Mouse (Mus musculus) bone marrow, adult 2 months (tissue): ENCODE measurements around the gene Zfp207. TPM values are rescaled to one million over a fixed set of nuclear protein-coding genes. Genes with fewer than 3 reads are reported as not detected.
"Not testable (repeated sequence)": the region's sequence is repeated elsewhere in the genome, so short reads cannot be mapped to it uniquely, and the experiment has no call there.

Experiments
- H3K27ac ChIP-seq: fragments of 200-500 bp; 2 replicates; pipeline ENCODE4 v1.5.1; 2012; ENCODE audit warnings: low read depth, mild to moderate bottlenecking, control low read depth, inconsistent platforms, low read length; ENCODE audit not compliant: control insufficient read depth, poor library complexity, insufficient read depth
- H3K4me1 ChIP-seq: fragments of 200-500 bp; 2 replicates; pipeline ENCODE4 v1.6.1; 2011; ENCODE audit warnings: low read length; ENCODE audit not compliant: control insufficient read depth, insufficient read depth
- H3K4me3 ChIP-seq: fragments of 200-500 bp; replicated peaks from 2 replicates; pipeline ENCODE3; 2011; ENCODE audit warnings: mild to moderate bottlenecking, low read depth, low read length, control low read depth; ENCODE audit not compliant: control insufficient read depth
- CTCF ChIP-seq: fragments of 200-500 bp; IDR thresholded peaks from 2 replicates; pipeline ENCODE4 v1.5.1; 2011; ENCODE audit warnings: low read length, control low read depth; ENCODE audit not compliant: control insufficient read depth, insufficient read depth
- POLR2A ChIP-seq: fragments of 200-500 bp; IDR thresholded peaks from 2 replicates; pipeline ENCODE4 v1.6.1; 2011; ENCODE audit warnings: low read depth, mild to moderate bottlenecking, control low read depth, low read length, borderline replicate concordance; ENCODE audit not compliant: control insufficient read depth
- WGBS: fragments of 180-500 bp; shearing (Covaris S2); methylation state at CpG from one replicate; pipeline ENCODE4 v1.1.7; 2018; 5-methylcytosine and 5-hydroxymethylcytosine counted together
- polyA plus RNA-seq: library from polyadenylated mRNA; stranded (reverse); fragments of >200 nt; gene quantifications from 2 replicates; pipeline ENCODE4 v1.2.4, GENCODE M21; 2011; ENCODE audit warnings: low replicate concordance; ENCODE audit not compliant: missing spikeins, insufficient read depth, insufficient read length

The Zfp207 gene
- polyA plus RNA-seq, 1 experiment = 103 TPM

GRCm38 (mm10) chr11:80421421-80422047 lies 38.5 kb downstream of the Zfp207 start:
- WGBS = 66% methylated on average over 7 of the region's 7 CpGs
- Histone ChIP-seq H3K4me1 (peaks cover 2% of the 10 kb centered on the region; the same call in 1 of the 2 replicates), H3K4me3 (no peak overlapping the region), H3K27ac (no peak overlapping the region)
- TF ChIP-seq CTCF (no peak), POLR2A (no peak)

- H3K4me1 ChIP-seq = peaks cover 2% of the 10 kb centered on the region; the same call in 1 of the 2 replicates
- WGBS = 58% methylated on average over 2 of the region's 2 CpGs
- TF ChIP-seq POLR2A = no peak
- no peak for TF ChIP-seq CTCF
- H3K27ac ChIP-seq = no peak overlapping the region
- H3K4me3 ChIP-seq = no peak overlapping the region
Measured at GRCm38 (mm10) chr11:80424691-80425090, 41.6 kb downstream of the Zfp207 start.

GRCm38 (mm10) chr11:80425247-80425778 lies 42.2 kb downstream of the Zfp207 start:
- Histone ChIP-seq H3K4me3 (no peak overlapping the region), H3K27ac (no peak overlapping the region), H3K4me1 (no peaks in the 10 kb centered on the region)
- TF ChIP-seq CTCF (no peak), POLR2A (no peak)
- WGBS = 60% methylated on average over 5 of the region's 5 CpGs

GRCm38 (mm10) chr11:80426029-80426813 lies 43.1 kb downstream of the Zfp207 start:
- not testable (repeated sequence) for H3K27ac ChIP-seq, H3K4me1 ChIP-seq, H3K4me3 ChIP-seq
- WGBS = 78% methylated on average over 16 of the region's 16 CpGs

GRCm38 (mm10) chr11:80428381-80429008 lies 45.4 kb downstream of the Zfp207 start, which contains the start of gene Psmd11:
Gene Psmd11, plus strand, starts transcription at chr11:80428615.
- H3K4me3 ChIP-seq = peak within 1 kb of the TSS; percentile 87
- peak within 1 kb of the TSS; percentile 75 for H3K27ac ChIP-seq
- H3K4me1 ChIP-seq = no peaks in the 10 kb centered on the region
- TF ChIP-seq CTCF (peak; percentile 77), POLR2A (peak; percentile 81; the same call in 1 of the 2 replicates)
- 1% methylated on average over 58 of the region's 58 CpGs for WGBS

GRCm38 (mm10) chr11:80429009-80429475 lies 46.0 kb downstream of the Zfp207 start:
- no peak for TF ChIP-seq CTCF
- TF ChIP-seq POLR2A = no peak
- WGBS = under 1% methylated on average over 37 of the region's 37 CpGs
- peak overlapping the region; percentile 87 for H3K4me3 ChIP-seq
- H3K27ac ChIP-seq = peak overlapping the region; percentile 75
- no peaks in the 10 kb centered on the region for H3K4me1 ChIP-seq

- Histone ChIP-seq H3K4me3 (peak overlapping the region; percentile 87), H3K4me1 (no peaks in the 10 kb centered on the region), H3K27ac (no peak overlapping the region; the same call in 1 of the 2 replicates)
- 52% methylated on average over 14 of the region's 14 CpGs for WGBS
- TF ChIP-seq POLR2A (no peak), CTCF (no peak)
Measured at GRCm38 (mm10) chr11:80429500-80430166, 46.6 kb downstream of the Zfp207 start.
